Comparison of ENCODE assay signal across 7 mouse cellular contexts in genomic region chr7:80991589-80991988, GRCm38 (mm10). TPM values are rescaled to one million over a fixed set of nuclear protein-coding genes. Genes with fewer than 3 reads are reported as not detected.
DNase-seq lines count a peak whose midpoint lies in the region; ATAC-seq lines count a peak whose summit lies in the region.

No protein-coding gene starts in this region.

- 93% methylated on average over 5 of the region's 5 CpGs for WGBS in kidney, embryonic 15.5 days
- WGBS in forebrain, embryonic 15.5 days: 93% methylated on average over 5 of the region's 5 CpGs
- 84% methylated on average over 5 of the region's 5 CpGs for WGBS in intestine, embryonic 16.5 days
- 91% methylated on average over 5 of the region's 5 CpGs for WGBS in neural tube, embryonic 12.5 days

- ATAC-seq in kidney, embryonic 15.5 days (replicated peaks; ENCODE audit: low FRiP score): no peak
- ATAC-seq in forebrain, embryonic 15.5 days (replicated peaks): no peak
- no peak for ATAC-seq in intestine, embryonic 16.5 days
- ATAC-seq in neural tube, embryonic 12.5 days (ENCODE audit: low FRiP score, low read depth): no peak
- no peak for ATAC-seq in monocyte, adult 5-6 weeks (replicated peaks; ENCODE audit: insufficient number of reproducible peaks, low FRiP score, low TSS enrichment, poor library complexity, severe bottlenecking)

- peaks cover 48% of the 10 kb centered on the region for H3K4me1 ChIP-seq in kidney, embryonic 15.5 days
- peaks cover 36% of the 10 kb centered on the region for H3K4me1 ChIP-seq in forebrain, embryonic 15.5 days
- peaks cover 42% of the 10 kb centered on the region for H3K4me1 ChIP-seq in intestine, embryonic 16.5 days (ENCODE audit: control insufficient read depth, insufficient read depth, low read length)
- peaks cover 35% of the 10 kb centered on the region for H3K4me1 ChIP-seq in neural tube, embryonic 12.5 days

- no peaks in the 10 kb centered on the region for H3K9me3 ChIP-seq in kidney, embryonic 15.5 days (replicated peaks)
- no peaks in the 10 kb centered on the region for H3K9me3 ChIP-seq in forebrain, embryonic 15.5 days
- H3K9me3 ChIP-seq in intestine, embryonic 16.5 days (ENCODE audit: control insufficient read depth, low read length): no peaks in the 10 kb centered on the region
- no peaks in the 10 kb centered on the region for H3K9me3 ChIP-seq in neural tube, embryonic 12.5 days

- H3K36me3 ChIP-seq in kidney, embryonic 15.5 days: no peaks in the 10 kb centered on the region
- H3K36me3 ChIP-seq in forebrain, embryonic 15.5 days: no peaks in the 10 kb centered on the region
- no peaks in the 10 kb centered on the region for H3K36me3 ChIP-seq in intestine, embryonic 16.5 days (ENCODE audit: control insufficient read depth, insufficient read depth, low read length)
- no peaks in the 10 kb centered on the region for H3K36me3 ChIP-seq in neural tube, embryonic 12.5 days

- no peak overlapping the region for H3K9ac ChIP-seq in kidney, embryonic 15.5 days
- H3K9ac ChIP-seq in forebrain, embryonic 15.5 days (replicated peaks): 0 out of 2 replicates have a peak overlapping the region, but pooled peaks have one; percentile 91
- peak overlapping the region; percentile 96 for H3K9ac ChIP-seq in intestine, embryonic 16.5 days (ENCODE audit: low read depth, low read length)
- no peak overlapping the region for H3K9ac ChIP-seq in neural tube, embryonic 12.5 days

- H3K27me3 ChIP-seq in kidney, embryonic 15.5 days: no peaks in the 10 kb centered on the region
- H3K27me3 ChIP-seq in forebrain, embryonic 15.5 days: no peaks in the 10 kb centered on the region
- no peaks in the 10 kb centered on the region for H3K27me3 ChIP-seq in intestine, embryonic 16.5 days (replicated peaks; ENCODE audit: control insufficient read depth, insufficient read depth, low read length)
- H3K27me3 ChIP-seq in neural tube, embryonic 12.5 days (replicated peaks): no peaks in the 10 kb centered on the region

- peak overlapping the region; percentile 99 for H3K4me3 ChIP-seq in kidney, embryonic 15.5 days (replicated peaks)
- no peak overlapping the region for H3K4me3 ChIP-seq in forebrain, embryonic 15.5 days
- peak overlapping the region; percentile 97 for H3K4me3 ChIP-seq in intestine, embryonic 16.5 days (ENCODE audit: low read length)
- no peak overlapping the region; the same call in 1 of the 2 replicates for H3K4me3 ChIP-seq in neural tube, embryonic 12.5 days

- H3K27ac ChIP-seq in kidney, embryonic 15.5 days: no peak overlapping the region; the same call in 1 of the 2 replicates
- H3K27ac ChIP-seq in forebrain, embryonic 15.5 days (replicated peaks): no peak overlapping the region
- H3K27ac ChIP-seq in intestine, embryonic 16.5 days (ENCODE audit: low read length): no peak overlapping the region
- H3K27ac ChIP-seq in neural tube, embryonic 12.5 days: no peak overlapping the region

- H3K4me2 ChIP-seq in kidney, embryonic 15.5 days: peak overlapping the region; percentile 88
- H3K4me2 ChIP-seq in forebrain, embryonic 15.5 days (replicated peaks): no peak overlapping the region
- H3K4me2 ChIP-seq in intestine, embryonic 16.5 days (ENCODE audit: low read depth, low read length): peak overlapping the region; percentile 66
- peak overlapping the region; percentile 88; the same call in 1 of the 2 replicates for H3K4me2 ChIP-seq in neural tube, embryonic 12.5 days (replicated peaks)

- DNase-seq in kidney, adult 8-10 months: no peak
- DNase-seq in retina, embryonic 14.5 days (ENCODE audit: low spot score): no peak

RNA-seq across cellular contexts. Expression of gene Zfp592, which starts 1.9 kb away (rescaled TPM):
- 14.1 and 16.2 TPM in 2 replicates for polyA plus RNA-seq in kidney, embryonic 15.5 days (2015; fragmentation: Nextera tagmentation; extraction: Ambion mirVana)
- 8.3 and 9.8 TPM in 2 replicates for polyA plus RNA-seq in forebrain, embryonic 15.5 days (2015; fragmentation: Nextera tagmentation; extraction: Ambion mirVana)
- 9.9 and 12.4 TPM in 2 replicates for polyA plus RNA-seq in intestine, embryonic 16.5 days (2015; fragmentation: Nextera tagmentation; extraction: Ambion mirVana)
- 9.7 and 14.2 TPM in 2 replicates for polyA plus RNA-seq in neural tube, embryonic 12.5 days (2016; fragmentation: Nextera tagmentation; extraction: Ambion mirVana)
- total RNA-seq in monocyte, adult 5-6 weeks (2017): 24.9 to 45.0 TPM (median 31.7 TPM) in 3 replicates

RNA-seq across cellular contexts. Expression of gene Sec11a, which starts 44.0 kb away (rescaled TPM):
- 217 and 223 TPM in 2 replicates for polyA plus RNA-seq in kidney, embryonic 15.5 days (2015; fragmentation: Nextera tagmentation; extraction: Ambion mirVana)
- 149 and 157 TPM in 2 replicates for polyA plus RNA-seq in forebrain, embryonic 15.5 days (2015; fragmentation: Nextera tagmentation; extraction: Ambion mirVana)
- polyA plus RNA-seq in intestine, embryonic 16.5 days (2015; fragmentation: Nextera tagmentation; extraction: Ambion mirVana): 234 and 256 TPM in 2 replicates
- 170 and 176 TPM in 2 replicates for polyA plus RNA-seq in neural tube, embryonic 12.5 days (2016; fragmentation: Nextera tagmentation; extraction: Ambion mirVana)
- total RNA-seq in monocyte, adult 5-6 weeks (2017): 316 to 442 TPM (median 424 TPM) in 3 replicates

Comparison
In these comparisons a context has a peak if more than half of its experiments do, and no peak if none do; other contexts are left out.
1. H3K4me3 ChIP-seq: peak in kidney, embryonic 15.5 days (single experiment) and intestine, embryonic 16.5 days (single experiment); none in forebrain, embryonic 15.5 days (single experiment) and neural tube, embryonic 12.5 days (single experiment).
2. H3K9ac ChIP-seq: peak in forebrain, embryonic 15.5 days (single experiment) and intestine, embryonic 16.5 days (single experiment); none in kidney, embryonic 15.5 days (single experiment) and neural tube, embryonic 12.5 days (single experiment).